Mouse (Mus musculus) kidney, adult 2 months (tissue): ENCODE measurements at regions not wholly inside any gene's neighbourhood (a gene's known extent, or its start where the extent isn't known, plus 50 kb on each side); places are given as distances from the start of the nearest gene placed in this dataset.

Experiments
- DNase-seq: peaks from one replicate; pipeline ENCODE4 v3.0.0; 2021
- H3K27ac ChIP-seq: fragments of 200-500 bp; 2 replicates; pipeline ENCODE4 v1.5.1; 2012; ENCODE audit warnings: low read depth, low read length, control low read depth, inconsistent platforms; ENCODE audit not compliant: insufficient read depth
- H3K27me3 ChIP-seq: fragments of 200-500 bp; replicated peaks from 2 replicates; pipeline ENCODE4 v1.6.1; 2012; ENCODE audit warnings: mild to moderate bottlenecking, moderate library complexity, low read length, inconsistent platforms; ENCODE audit not compliant: control insufficient read depth, insufficient read depth
- H3K36me3 ChIP-seq: fragments of 200-500 bp; 2 replicates; pipeline ENCODE4 v1.6.1; 2012; ENCODE audit warnings: mild to moderate bottlenecking, moderate library complexity, low read length, inconsistent platforms; ENCODE audit not compliant: control insufficient read depth, insufficient read depth
- H3K4me1 ChIP-seq: fragments of 200-500 bp; 2 replicates; pipeline ENCODE4 v1.6.1; 2011; ENCODE audit warnings: low read length; ENCODE audit not compliant: control insufficient read depth, insufficient read depth
- H3K4me3 ChIP-seq: fragments of 200-500 bp; 2 replicates; pipeline ENCODE4 v1.5.1; 2011; ENCODE audit warnings: mild to moderate bottlenecking, low read depth, low read length, control low read depth; ENCODE audit not compliant: insufficient read depth
- CTCF ChIP-seq: fragments of 200-500 bp; conservative IDR thresholded peaks from 2 replicates; pipeline ENCODE4 v1.5.1; 2011; ENCODE audit warnings: low read depth, mild to moderate bottlenecking, control low read depth, low read length, moderate library complexity, mixed read lengths; ENCODE audit not compliant: insufficient read depth, insufficient read length
- POLR2A ChIP-seq: fragments of 200-500 bp; IDR thresholded peaks from one replicate; pipeline ENCODE4 v1.6.1; 2011; ENCODE audit warnings: low read depth, low read length, control low read depth
- WGBS: fragments of 180-500 bp; shearing (Covaris S2); methylation state at CpG from one replicate; pipeline ENCODE4 v1.1.7; 2018; 5-methylcytosine and 5-hydroxymethylcytosine counted together

DNA sequence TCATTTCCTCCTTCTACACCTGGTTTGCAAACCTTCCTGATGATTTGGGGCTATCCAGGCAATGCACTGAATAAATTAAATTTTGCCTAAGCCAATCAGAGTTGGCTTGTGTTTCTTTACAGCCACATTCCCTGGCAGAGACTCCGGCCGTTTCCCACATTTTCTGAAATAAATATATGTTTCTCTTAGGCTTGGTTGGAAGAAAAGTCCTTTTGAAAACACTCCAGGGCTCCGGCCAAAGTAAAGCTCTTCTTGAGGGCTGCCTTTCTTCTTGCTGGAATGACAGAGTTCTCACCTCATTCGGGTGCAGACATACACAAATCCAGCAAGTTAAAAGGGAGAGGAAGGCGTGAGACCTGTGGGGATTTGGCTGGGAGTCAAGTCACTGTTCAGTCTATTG, 252.0 kb upstream of the Tbx3 start:
- H3K36me3 ChIP-seq = no peaks in the 10 kb centered on the region
- no peaks in the 10 kb centered on the region for H3K27me3 ChIP-seq
- H3K4me3 ChIP-seq = no peak overlapping the region
- no peak for DNase-seq
- H3K4me1 ChIP-seq = no peaks in the 10 kb centered on the region
- no peak for TF ChIP-seq POLR2A
- no peak for TF ChIP-seq CTCF
- WGBS = 42% methylated on average over 5 of the region's 5 CpGs
- H3K27ac ChIP-seq = no peak overlapping the region

DNA sequence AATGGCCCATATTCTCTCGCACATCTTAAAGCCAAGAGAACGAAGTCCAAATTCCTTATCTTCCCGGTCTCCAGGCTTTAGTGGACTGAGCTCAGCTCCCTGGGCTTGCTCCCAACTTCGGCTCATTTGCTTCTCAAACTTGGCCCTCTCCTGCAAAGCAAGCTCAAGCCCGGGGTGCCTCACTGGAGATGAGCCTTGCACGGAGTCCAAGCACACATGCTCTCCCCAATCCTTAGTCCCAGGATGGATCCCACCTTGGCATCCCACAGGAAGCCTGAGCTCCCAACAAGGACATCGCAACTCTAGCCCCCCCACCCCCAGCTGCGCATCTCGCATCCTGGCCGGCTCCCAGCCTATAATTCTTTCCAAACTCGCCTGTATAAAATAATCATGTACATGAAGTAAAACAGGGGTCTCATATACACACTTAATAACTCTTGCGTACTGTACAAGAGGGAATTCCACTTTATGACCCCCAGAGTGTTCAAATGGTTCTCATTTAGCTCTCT, 242.9 kb upstream of the Tbx3 start:
- Histone ChIP-seq H3K4me3 (no peak overlapping the region), H3K4me1 (no peaks in the 10 kb centered on the region), H3K36me3 (no peaks in the 10 kb centered on the region), H3K27ac (no peak overlapping the region), H3K27me3 (no peaks in the 10 kb centered on the region)
- no peak for TF ChIP-seq CTCF
- 67% methylated on average over 12 of the region's 12 CpGs for WGBS
- DNase-seq = no peak

DNA sequence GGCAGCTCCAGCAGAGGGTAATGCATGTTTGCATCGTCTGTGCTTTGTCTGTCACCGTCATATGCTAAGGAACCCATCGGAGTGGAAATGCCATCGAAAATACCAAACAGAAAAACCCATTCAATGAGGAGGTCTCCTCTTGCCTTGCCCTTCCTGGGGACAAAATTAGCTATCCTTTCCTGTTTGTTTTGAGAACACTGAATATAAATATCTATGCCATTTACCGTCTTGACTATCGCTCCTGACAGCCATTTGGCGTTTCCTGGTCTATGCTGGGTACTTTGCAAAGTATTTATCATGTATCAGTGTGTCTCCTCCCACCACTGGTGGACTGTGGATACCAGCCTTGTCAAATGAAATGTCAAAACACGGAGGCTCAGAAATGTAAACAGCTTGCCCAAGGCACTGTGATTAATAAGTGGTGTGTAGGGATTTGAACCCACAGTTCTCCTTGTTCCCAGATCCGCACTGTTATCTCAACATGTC, 239.2 kb upstream of the Tbx3 start:
- H3K27me3 ChIP-seq = no peaks in the 10 kb centered on the region
- H3K27ac ChIP-seq = no peak overlapping the region
- no peaks in the 10 kb centered on the region for H3K36me3 ChIP-seq
- TF ChIP-seq CTCF = no peak
- no peak for TF ChIP-seq POLR2A
- no peaks in the 10 kb centered on the region for H3K4me1 ChIP-seq
- WGBS = 68% methylated on average over 9 of the region's 9 CpGs
- DNase-seq = no peak
- H3K4me3 ChIP-seq = no peak overlapping the region

DNA sequence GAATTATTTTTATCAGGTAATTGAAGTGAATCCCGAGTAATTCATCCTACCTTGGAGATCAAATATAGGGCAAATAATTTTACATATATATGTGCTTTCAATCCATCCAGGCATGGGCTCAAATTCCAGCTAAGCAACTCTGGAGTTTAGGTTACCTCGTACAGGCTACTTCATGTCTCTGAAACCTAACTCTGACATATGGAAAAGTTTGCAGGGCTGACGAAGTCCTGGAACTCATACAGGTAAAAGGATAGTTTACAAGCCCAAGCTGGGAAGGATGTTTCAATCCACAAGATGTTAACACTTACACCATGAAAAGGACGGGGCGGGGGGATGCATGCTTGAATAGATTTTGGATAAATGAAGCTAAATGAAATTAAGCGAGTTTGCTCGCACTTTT, 235.9 kb upstream of the Tbx3 start:
- DNase-seq = no peak
- TF ChIP-seq POLR2A (no peak), CTCF (no peak)
- WGBS = 52% methylated on average over 7 of the region's 7 CpGs
- H3K36me3 ChIP-seq = no peaks in the 10 kb centered on the region
- H3K4me1 ChIP-seq = no peaks in the 10 kb centered on the region
- H3K27ac ChIP-seq = no peak overlapping the region
- no peaks in the 10 kb centered on the region for H3K27me3 ChIP-seq
- H3K4me3 ChIP-seq = no peak overlapping the region

DNA sequence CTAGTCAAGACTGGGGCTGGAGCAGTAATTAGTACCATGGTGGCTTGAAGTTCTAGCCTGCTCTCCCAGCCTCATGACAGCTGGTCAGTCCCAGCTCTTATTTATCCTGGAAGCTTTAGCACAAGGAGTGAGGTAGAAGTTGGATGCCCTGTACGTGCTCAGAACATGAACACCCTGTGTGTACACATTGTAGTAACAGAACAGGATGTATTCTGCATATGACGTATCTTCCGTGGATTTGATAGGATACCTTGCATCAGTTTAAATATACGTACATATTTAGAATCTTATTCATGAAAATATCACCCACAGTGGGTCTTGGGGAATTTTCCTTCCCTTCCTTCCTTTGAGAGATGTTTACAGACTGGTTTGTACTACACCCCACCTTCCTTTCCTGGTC, 222.0 kb upstream of the Tbx3 start:
- Histone ChIP-seq H3K4me1 (no peaks in the 10 kb centered on the region), H3K4me3 (no peak overlapping the region), H3K36me3 (no peaks in the 10 kb centered on the region), H3K27me3 (no peaks in the 10 kb centered on the region), H3K27ac (no peak overlapping the region)
- 92% methylated on average over 4 of the region's 4 CpGs for WGBS
- TF ChIP-seq POLR2A (no peak), CTCF (no peak)
- no peak for DNase-seq

DNA sequence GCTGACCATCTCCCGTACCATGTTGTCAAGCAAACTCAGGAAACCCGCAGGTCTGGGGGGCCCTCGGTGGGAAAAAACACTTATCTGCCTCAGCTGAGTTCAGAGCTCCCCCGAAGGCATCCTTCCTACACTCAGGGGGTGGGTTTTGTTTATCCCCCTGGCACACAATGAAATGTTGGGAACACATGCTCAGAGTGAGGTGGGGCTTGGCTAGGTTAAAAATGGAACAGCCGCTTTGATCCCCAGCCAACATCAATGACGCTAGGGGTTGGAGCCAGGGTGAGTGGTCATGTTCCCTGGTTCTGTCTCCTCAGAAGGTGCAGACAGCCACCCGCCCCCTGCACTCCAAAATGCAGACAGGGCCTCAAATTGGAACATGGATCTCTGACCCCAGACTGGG, 221.3 kb upstream of the Tbx3 start:
- Histone ChIP-seq H3K27ac (no peak overlapping the region), H3K36me3 (no peaks in the 10 kb centered on the region), H3K4me3 (no peak overlapping the region), H3K27me3 (no peaks in the 10 kb centered on the region), H3K4me1 (no peaks in the 10 kb centered on the region)
- WGBS = 67% methylated on average over 7 of the region's 7 CpGs
- TF ChIP-seq CTCF (no peak), POLR2A (no peak)
- no peak for DNase-seq

DNA sequence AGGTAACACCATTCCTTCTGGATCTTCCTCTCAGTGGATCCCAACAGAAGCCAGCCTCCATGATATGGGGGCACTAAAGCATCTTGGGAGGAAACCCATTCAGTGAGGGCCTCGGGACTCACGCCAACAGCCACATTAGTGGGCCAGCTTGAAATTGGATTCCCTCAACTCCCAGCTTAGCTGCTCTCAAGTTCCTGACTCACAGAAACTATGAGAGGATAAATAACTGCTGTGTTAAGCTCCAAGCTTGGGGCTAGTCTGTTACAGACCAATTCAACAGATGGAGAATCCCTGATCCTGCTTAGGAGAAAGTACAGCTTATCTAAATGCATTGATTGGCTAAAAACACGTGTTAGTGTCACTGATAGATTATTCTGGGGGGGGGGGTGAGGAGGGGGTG, 210.7 kb upstream of the Tbx3 start:
- WGBS = 46% methylated on average over 3 of the region's 3 CpGs
- Histone ChIP-seq H3K27ac (no peak overlapping the region), H3K27me3 (no peaks in the 10 kb centered on the region), H3K36me3 (no peaks in the 10 kb centered on the region), H3K4me1 (no peaks in the 10 kb centered on the region), H3K4me3 (no peak overlapping the region)
- no peak for DNase-seq
- no peak for TF ChIP-seq CTCF

DNA sequence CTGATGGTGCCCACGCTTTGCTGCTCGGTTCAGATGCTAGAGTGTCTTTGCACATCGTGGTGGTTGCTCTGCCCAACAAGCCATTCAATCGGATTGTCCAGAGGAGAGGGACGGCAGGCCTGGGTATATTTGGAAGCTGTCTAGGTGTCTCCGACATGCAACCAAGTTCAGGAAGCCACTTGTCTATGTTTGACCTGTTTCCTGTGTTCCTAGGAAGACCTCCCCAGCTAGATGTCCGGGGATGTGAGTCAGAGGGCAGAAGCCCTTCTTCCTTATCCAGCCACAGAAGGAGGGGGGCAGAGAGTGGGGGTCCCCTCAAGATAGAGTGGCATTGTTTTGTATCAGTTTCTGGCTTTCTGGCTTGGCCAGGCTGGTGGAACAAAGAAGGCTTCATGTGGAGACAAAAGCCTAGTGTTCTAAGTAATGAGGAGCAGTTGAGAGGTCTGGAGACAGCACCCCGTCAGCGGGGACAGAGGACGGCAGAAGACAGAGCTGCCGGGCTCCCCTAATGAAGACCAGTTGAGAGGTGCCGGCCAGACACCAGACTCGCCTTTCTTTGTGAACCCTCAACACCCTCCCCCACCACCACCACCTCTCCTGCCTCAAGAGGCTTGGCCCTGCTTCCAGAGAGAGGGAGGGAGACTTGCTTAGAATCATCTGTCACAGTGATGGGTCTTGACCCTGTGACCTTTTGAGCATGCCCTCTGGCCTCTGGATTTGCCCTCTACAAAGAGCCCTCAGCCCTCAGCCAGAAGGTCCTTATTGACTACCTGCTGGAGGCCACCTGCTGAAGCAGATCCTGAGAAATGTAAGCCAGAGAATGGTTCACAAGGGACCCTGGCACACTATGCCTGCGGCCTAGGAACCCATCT, 207.6 kb upstream of the Tbx3 start:
- no peak for TF ChIP-seq POLR2A
- no peak for TF ChIP-seq CTCF
- no peak for DNase-seq
- no peaks in the 10 kb centered on the region for H3K27me3 ChIP-seq
- H3K4me1 ChIP-seq = no peaks in the 10 kb centered on the region
- no peak overlapping the region for H3K27ac ChIP-seq
- no peak overlapping the region for H3K4me3 ChIP-seq
- 74% methylated on average over 14 of the region's 14 CpGs for WGBS
- H3K36me3 ChIP-seq = no peaks in the 10 kb centered on the region
